In the genomic region with DNA sequence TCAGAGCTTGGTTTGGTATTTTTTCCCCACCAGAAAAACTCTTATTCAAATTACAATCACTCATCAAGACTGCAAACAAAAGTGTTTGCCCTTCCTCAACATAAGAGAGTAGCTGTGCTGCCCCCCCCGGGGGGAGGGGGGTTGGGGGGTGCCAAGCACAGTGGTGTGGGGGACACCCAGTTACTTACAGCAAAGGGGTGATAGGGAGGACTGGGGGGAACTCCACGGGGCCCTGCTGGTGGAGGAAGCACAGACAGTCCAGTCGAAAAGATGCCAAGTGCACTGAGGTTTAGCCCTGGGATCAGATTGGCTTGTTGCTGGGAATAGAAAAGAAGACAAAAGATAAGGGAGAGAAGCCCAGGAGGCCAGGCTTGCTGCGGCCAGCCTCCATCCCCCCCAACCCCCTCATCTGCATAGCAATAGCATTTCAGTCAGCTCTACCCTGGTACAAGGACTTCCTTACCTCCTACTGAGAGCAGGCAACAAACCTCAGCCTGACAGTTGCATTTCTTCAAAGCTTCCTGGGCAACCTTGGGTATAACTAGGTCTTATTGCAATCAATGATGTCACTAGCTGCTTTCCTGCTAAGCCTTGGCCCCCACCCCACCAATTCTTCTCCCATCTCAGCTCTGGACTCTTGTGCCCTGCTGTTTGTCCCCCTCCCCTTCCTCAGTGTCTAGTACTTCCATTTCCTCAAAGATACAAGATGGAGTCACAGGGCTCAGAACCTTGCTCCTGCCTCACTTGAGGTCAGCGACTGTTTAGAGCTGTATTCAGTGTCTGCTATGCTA, we compare ENCODE assay signal across 11 mouse cellular contexts.
DNase-seq lines count a peak whose midpoint lies in the region; ATAC-seq and TF ChIP-seq lines count a peak whose summit lies in the region.
"Had no signal": no experiment of that assay in that cellular context is flagged by ENCODE, and none has a peak within 500 bp of the region (broad histone marks: within the 10 kb centered on the region; RNA-seq: fewer than 3 reads in every experiment).

No protein-coding gene starts in this region.

- no peak for TF ChIP-seq CTCF in gastrocnemius, adult 2 months (IDR thresholded peaks at IDR 0.05)

- H3K27ac ChIP-seq in gastrocnemius, adult 2 months = 0 out of 2 replicates have a peak overlapping the region, but pooled peaks have one; percentile 5
- H3K27ac ChIP-seq in hindbrain, embryonic 14.5 days = 0 out of 2 replicates have a peak overlapping the region, but pooled peaks have one; percentile 36

- ATAC-seq in hindbrain, embryonic 14.5 days (ENCODE audit: low FRiP score) = peak; percentile 48; the same call in 1 of the 2 replicates

- intact Hi-C loops in gastrocnemius, adult 2 months (cut with DNase I) = no loop called here

- 13% methylated on average over 5 of the region's 5 CpGs for WGBS in hindbrain, embryonic 14.5 days

- H3K4me1 ChIP-seq in hindbrain, embryonic 14.5 days (replicated peaks; ENCODE audit: control insufficient read depth, insufficient read depth, low read length) = no peaks in the 10 kb centered on the region

- no peaks in the 10 kb centered on the region for H3K27me3 ChIP-seq in hindbrain, embryonic 14.5 days (ENCODE audit: control insufficient read depth, insufficient read depth, low read length)
- H3K27me3 ChIP-seq: heart, embryonic 12.5 days had no signal

- no peak overlapping the region for H3K4me3 ChIP-seq in gastrocnemius, adult 2 months
- no peak overlapping the region for H3K4me3 ChIP-seq in hindbrain, embryonic 14.5 days (replicated peaks; ENCODE audit: low read length)
- H3K4me3 ChIP-seq: heart, embryonic 12.5 days had no signal

- no peak overlapping the region for H3K4me2 ChIP-seq in hindbrain, embryonic 14.5 days (replicated peaks)
- H3K4me2 ChIP-seq: heart, embryonic 12.5 days had no signal

- peaks cover 61% of the 10 kb centered on the region for H3K36me3 ChIP-seq in hindbrain, embryonic 14.5 days (replicated peaks; ENCODE audit: control insufficient read depth, insufficient read depth)

- H3K9ac ChIP-seq in hindbrain, embryonic 14.5 days = no peak overlapping the region
- H3K9ac ChIP-seq: heart, embryonic 12.5 days had no signal

- H3K9me3 ChIP-seq in hindbrain, embryonic 14.5 days (ENCODE audit: control insufficient read depth, low read length) = no peaks in the 10 kb centered on the region
- H3K9me3 ChIP-seq: heart, embryonic 12.5 days had no signal

- no peak for DNase-seq in gastrocnemius, adult 2 months
- DNase-seq in gastrocnemius, adult 18-20 months (ENCODE audit: low spot score) = no peak
- DNase-seq in A20 (ENCODE audit: low read depth, low spot score) = peak; percentile 10
- peak; percentile 90 for DNase-seq in ZHBTc4 (ENCODE audit: low read depth, low spot score)
- no peak for DNase-seq in hindbrain, embryonic 14.5 days (ENCODE audit: low spot score)
- no peak for DNase-seq in right cerebral cortex, adult 2 months (ENCODE audit: low spot score in 2 of 2)
- no peak for DNase-seq in cerebellum, postnatal 10 days
- DNase-seq in spleen, postnatal 14 days (ENCODE audit: low spot score in 2 of 2) = no peak
- DNase-seq: cerebellum, postnatal 14 days; kidney, postnatal 14 days had no signal

Comparison
In these comparisons a context has a peak if more than half of its experiments do, and no peak if none do; other contexts are left out.
1. DNase-seq: peak in A20 (single experiment) and ZHBTc4 (single experiment); none in gastrocnemius, adult 2 months (single experiment), gastrocnemius, adult 18-20 months (single experiment), hindbrain, embryonic 14.5 days (single experiment), right cerebral cortex, adult 2 months (0 of 2), cerebellum, postnatal 10 days (0 of 2) and spleen, postnatal 14 days (0 of 2).